Mouse (Mus musculus): ENCODE results near the gene Sgip1. TPM values are rescaled to one million over a fixed set of nuclear protein-coding genes. Genes with fewer than 3 reads are reported as not detected.

Gene Sgip1
- polyA plus RNA-seq, 1 experiment from 2014 or later = 13.0 TPM

- H3K4me2 ChIP-seq (ENCODE audit: low read length) = no peak overlapping the region
- H3K9ac ChIP-seq (ENCODE audit: low read length) = no peak overlapping the region
- H3K36me3 ChIP-seq (ENCODE audit: control insufficient read depth, insufficient read depth, low read length) = no peaks in the 10 kb centered on the region
- H3K27me3 ChIP-seq (replicated peaks; ENCODE audit: control insufficient read depth, insufficient read depth, low read length) = no peaks in the 10 kb centered on the region
- H3K4me3 ChIP-seq (ENCODE audit: low read depth, low read length) = no peak overlapping the region
- no peak for DNase-seq (ENCODE audit: low spot score)
- no peaks in the 10 kb centered on the region for H3K9me3 ChIP-seq (ENCODE audit: control insufficient read depth, low read length)
- ATAC-seq (replicated peaks; ENCODE audit: low FRiP score, low TSS enrichment, low read depth) = no peak
- H3K27ac ChIP-seq (ENCODE audit: low read depth) = no peak overlapping the region
- H3K4me1 ChIP-seq (replicated peaks; ENCODE audit: control insufficient read depth, insufficient read depth, low read length) = no peaks in the 10 kb centered on the region
- WGBS = 85% methylated on average over 5 of the region's 5 CpGs
These were observed 30.7 kb downstream of the Sgip1 start for GRCm38 (mm10) chr4:102771598-102772357.

- Histone ChIP-seq H3K9me3 (ENCODE audit: control insufficient read depth, low read length) (no peaks in the 10 kb centered on the region), H3K36me3 (ENCODE audit: control insufficient read depth, insufficient read depth, low read length) (no peaks in the 10 kb centered on the region), H3K9ac (ENCODE audit: low read length) (no peak overlapping the region), H3K27me3 (replicated peaks; ENCODE audit: control insufficient read depth, insufficient read depth, low read length) (no peaks in the 10 kb centered on the region), H3K4me3 (ENCODE audit: low read depth, low read length) (no peak overlapping the region), H3K4me2 (ENCODE audit: low read length) (no peak overlapping the region), H3K27ac (ENCODE audit: low read depth) (no peak overlapping the region), H3K4me1 (replicated peaks; ENCODE audit: control insufficient read depth, insufficient read depth, low read length) (no peaks in the 10 kb centered on the region)
- no peak for ATAC-seq (replicated peaks; ENCODE audit: low FRiP score, low TSS enrichment, low read depth)
- DNase-seq (ENCODE audit: low spot score) = peak; percentile 6
- WGBS = 89% methylated on average over 3 of the region's 3 CpGs
These were observed 32.1 kb downstream of the Sgip1 start for GRCm38 (mm10) chr4:102773225-102773624.

- peak; percentile 24 for DNase-seq (ENCODE audit: low spot score)
These were observed 32.7 kb downstream of the Sgip1 start for GRCm38 (mm10) chr4:102773841-102774240.

GRCm38 (mm10) chr4:102774549-102774948 lies 33.5 kb downstream of the Sgip1 start:
- 47% methylated on average over 1 of the region's 1 CpGs for WGBS
- Histone ChIP-seq H3K27ac (ENCODE audit: low read depth) (no peak overlapping the region), H3K4me3 (ENCODE audit: low read depth, low read length) (no peak overlapping the region), H3K36me3 (ENCODE audit: control insufficient read depth, insufficient read depth, low read length) (no peaks in the 10 kb centered on the region), H3K4me1 (replicated peaks; ENCODE audit: control insufficient read depth, insufficient read depth, low read length) (no peaks in the 10 kb centered on the region), H3K4me2 (ENCODE audit: low read length) (no peak overlapping the region), H3K27me3 (replicated peaks; ENCODE audit: control insufficient read depth, insufficient read depth, low read length) (no peaks in the 10 kb centered on the region), H3K9ac (ENCODE audit: low read length) (no peak overlapping the region), H3K9me3 (ENCODE audit: control insufficient read depth, low read length) (no peaks in the 10 kb centered on the region)
- DNase-seq (ENCODE audit: low spot score) (peak; percentile 36), ATAC-seq (replicated peaks; ENCODE audit: low FRiP score, low TSS enrichment, low read depth) (no peak)

More at GRCm38 (mm10) chr4:102773841-102774240, 32.7 kb downstream of the Sgip1 start:
- no peaks in the 10 kb centered on the region for H3K4me1 ChIP-seq (replicated peaks; ENCODE audit: control insufficient read depth, insufficient read depth, low read length)
- WGBS = 77% methylated on average over 1 of the region's 1 CpGs
- no peak for ATAC-seq (replicated peaks; ENCODE audit: low FRiP score, low TSS enrichment, low read depth)
- no peak overlapping the region for H3K4me3 ChIP-seq (ENCODE audit: low read depth, low read length)
- no peak overlapping the region for H3K27ac ChIP-seq (ENCODE audit: low read depth)
- H3K9me3 ChIP-seq (ENCODE audit: control insufficient read depth, low read length) = no peaks in the 10 kb centered on the region
- no peaks in the 10 kb centered on the region for H3K27me3 ChIP-seq (replicated peaks; ENCODE audit: control insufficient read depth, insufficient read depth, low read length)
- H3K36me3 ChIP-seq (ENCODE audit: control insufficient read depth, insufficient read depth, low read length) = no peaks in the 10 kb centered on the region
- no peak overlapping the region for H3K9ac ChIP-seq (ENCODE audit: low read length)
- no peak overlapping the region for H3K4me2 ChIP-seq (ENCODE audit: low read length)

- Histone ChIP-seq H3K4me1 (replicated peaks; ENCODE audit: control insufficient read depth, insufficient read depth, low read length) (no peaks in the 10 kb centered on the region; the same call in 1 of the 2 replicates), H3K4me2 (ENCODE audit: low read length) (no peak overlapping the region), H3K36me3 (ENCODE audit: control insufficient read depth, insufficient read depth, low read length) (no peaks in the 10 kb centered on the region), H3K27ac (ENCODE audit: low read depth) (no peak overlapping the region), H3K27me3 (replicated peaks; ENCODE audit: control insufficient read depth, insufficient read depth, low read length) (no peaks in the 10 kb centered on the region), H3K4me3 (ENCODE audit: low read depth, low read length) (no peak overlapping the region), H3K9me3 (ENCODE audit: control insufficient read depth, low read length) (no peaks in the 10 kb centered on the region), H3K9ac (ENCODE audit: low read length) (no peak overlapping the region)
- no peak for ATAC-seq (replicated peaks; ENCODE audit: low FRiP score, low TSS enrichment, low read depth)
- DNase-seq (ENCODE audit: low spot score) = peak; percentile 20
- WGBS = 62% methylated on average over 2 of the region's 2 CpGs
These were observed 34.6 kb downstream of the Sgip1 start for GRCm38 (mm10) chr4:102775596-102776270.

- 54% methylated on average over 6 of the region's 6 CpGs for whole genome bisulfite sequencing
- Histone ChIP-seq H3K9me3 (ENCODE audit: control insufficient read depth, low read length) (no peaks in the 10 kb centered on the region), H3K4me2 (ENCODE audit: low read length) (no peak overlapping the region), H3K4me3 (ENCODE audit: low read depth, low read length) (no peak overlapping the region), H3K36me3 (ENCODE audit: control insufficient read depth, insufficient read depth, low read length) (no peaks in the 10 kb centered on the region), H3K4me1 (replicated peaks; ENCODE audit: control insufficient read depth, insufficient read depth, low read length) (no peaks in the 10 kb centered on the region; the same call in none of the 2 replicates), H3K9ac (ENCODE audit: low read length) (no peak overlapping the region), H3K27ac (ENCODE audit: low read depth) (no peak overlapping the region), H3K27me3 (replicated peaks; ENCODE audit: control insufficient read depth, insufficient read depth, low read length) (no peaks in the 10 kb centered on the region)
- DNase-seq (ENCODE audit: low spot score) (peak; percentile 47), ATAC-seq (replicated peaks; ENCODE audit: low FRiP score, low TSS enrichment, low read depth) (no peak)
These were observed 38.8 kb downstream of the Sgip1 start for GRCm38 (mm10) chr4:102779902-102780301.

GRCm38 (mm10) chr4:102783063-102783748 lies 42.1 kb downstream of the Sgip1 start:
- DNase-seq (ENCODE audit: low spot score) (no peak), ATAC-seq (replicated peaks; ENCODE audit: low FRiP score, low TSS enrichment, low read depth) (no peak)
- Histone ChIP-seq H3K27me3 (replicated peaks; ENCODE audit: control insufficient read depth, insufficient read depth, low read length) (no peaks in the 10 kb centered on the region), H3K4me3 (ENCODE audit: low read depth, low read length) (no peak overlapping the region), H3K4me1 (replicated peaks; ENCODE audit: control insufficient read depth, insufficient read depth, low read length) (no peaks in the 10 kb centered on the region; the same call in none of the 2 replicates), H3K36me3 (ENCODE audit: control insufficient read depth, insufficient read depth, low read length) (no peaks in the 10 kb centered on the region), H3K27ac (ENCODE audit: low read depth) (no peak overlapping the region), H3K9ac (ENCODE audit: low read length) (no peak overlapping the region), H3K9me3 (ENCODE audit: control insufficient read depth, low read length) (no peaks in the 10 kb centered on the region), H3K4me2 (ENCODE audit: low read length) (no peak overlapping the region)
- WGBS = 37% methylated on average over 7 of the region's 7 CpGs

- H3K9me3 ChIP-seq (ENCODE audit: control insufficient read depth, low read length) = no peaks in the 10 kb centered on the region
These were observed 44.1 kb downstream of the Sgip1 start for GRCm38 (mm10) chr4:102785158-102785557.

More at GRCm38 (mm10) chr4:102785158-102785557, 44.1 kb downstream of the Sgip1 start:
- Histone ChIP-seq H3K9ac (ENCODE audit: low read length) (no peak overlapping the region), H3K4me1 (replicated peaks; ENCODE audit: control insufficient read depth, insufficient read depth, low read length) (no peaks in the 10 kb centered on the region; the same call in none of the 2 replicates), H3K4me3 (ENCODE audit: low read depth, low read length) (no peak overlapping the region), H3K27ac (ENCODE audit: low read depth) (no peak overlapping the region), H3K36me3 (ENCODE audit: control insufficient read depth, insufficient read depth, low read length) (no peaks in the 10 kb centered on the region), H3K4me2 (ENCODE audit: low read length) (no peak overlapping the region), H3K27me3 (replicated peaks; ENCODE audit: control insufficient read depth, insufficient read depth, low read length) (no peaks in the 10 kb centered on the region)
- DNase-seq (ENCODE audit: low spot score) (no peak), ATAC-seq (replicated peaks; ENCODE audit: low FRiP score, low TSS enrichment, low read depth) (no peak)
- 50% methylated on average over 4 of the region's 4 CpGs for WGBS
